Mouse (Mus musculus) liver, adult 2 months (tissue): ENCODE data around the gene Hnrnpc.

ENCODE experiments used
- CTCF ChIP-seq: fragments of 200-500 bp; IDR thresholded peaks from 2 replicates; pipeline ENCODE4 v1.5.1; 2011; ENCODE audit warnings: low read depth, low read length, control low read depth
- POLR2A ChIP-seq: fragments of 200-500 bp; IDR thresholded peaks from 2 replicates; pipeline ENCODE4 v1.6.1; 2011; ENCODE audit warnings: low read length, control low read depth; ENCODE audit not compliant: insufficient read depth; ENCODE audit errors: extremely low read depth

- TF ChIP-seq CTCF (no peak), POLR2A (no peak)
These were observed 60.4 kb downstream of the Hnrnpc start for GRCm38 (mm10) chr14:52043446-52043845.
